Mouse (Mus musculus): Measurements from ENCODE around the gene Atg3. TPM values are rescaled to one million over a fixed set of nuclear protein-coding genes. Genes with fewer than 3 reads are reported as not detected.

Atg3 gene
- polyA plus RNA-seq, 1 experiment from 2014 or later, result 38.8 TPM

- ATAC-seq (ENCODE audit: low FRiP score, low TSS enrichment) (no peak), DNase-seq (ENCODE audit: low spot score) (no peak)
- Histone ChIP-seq H3K4me2 (replicated peaks; ENCODE audit: low read depth) (no peak overlapping the region), H3K9ac (ENCODE audit: low read length) (no peak overlapping the region), H3K27ac (replicated peaks) (no peak overlapping the region), H3K9me3 (ENCODE audit: control insufficient read depth, low read length) (no peaks in the 10 kb centered on the region), H3K36me3 (ENCODE audit: control insufficient read depth, insufficient read depth, low read length) (0 out of 2 replicates have a peak, but pooled peaks cover 2% of the 10 kb centered on the region), H3K4me3 (ENCODE audit: low read depth, low read length) (no peak overlapping the region), H3K4me1 (replicated peaks; ENCODE audit: control insufficient read depth, insufficient read depth) (no peaks in the 10 kb centered on the region), H3K27me3 (ENCODE audit: control insufficient read depth, insufficient read depth, low read length) (no peaks in the 10 kb centered on the region)
- TF ChIP-seq CTCF (IDR thresholded peaks at IDR 0.05; ENCODE audit: low read depth) (peak; percentile 71), EP300 (optimal IDR thresholded peaks at IDR 0.05) (no peak)
- 70% methylated on average over 5 of the region's 5 CpGs for WGBS
These were observed 36.0 kb upstream of the Atg3 start for GRCm38 (mm10) chr16:45122571-45122970.

DNA sequence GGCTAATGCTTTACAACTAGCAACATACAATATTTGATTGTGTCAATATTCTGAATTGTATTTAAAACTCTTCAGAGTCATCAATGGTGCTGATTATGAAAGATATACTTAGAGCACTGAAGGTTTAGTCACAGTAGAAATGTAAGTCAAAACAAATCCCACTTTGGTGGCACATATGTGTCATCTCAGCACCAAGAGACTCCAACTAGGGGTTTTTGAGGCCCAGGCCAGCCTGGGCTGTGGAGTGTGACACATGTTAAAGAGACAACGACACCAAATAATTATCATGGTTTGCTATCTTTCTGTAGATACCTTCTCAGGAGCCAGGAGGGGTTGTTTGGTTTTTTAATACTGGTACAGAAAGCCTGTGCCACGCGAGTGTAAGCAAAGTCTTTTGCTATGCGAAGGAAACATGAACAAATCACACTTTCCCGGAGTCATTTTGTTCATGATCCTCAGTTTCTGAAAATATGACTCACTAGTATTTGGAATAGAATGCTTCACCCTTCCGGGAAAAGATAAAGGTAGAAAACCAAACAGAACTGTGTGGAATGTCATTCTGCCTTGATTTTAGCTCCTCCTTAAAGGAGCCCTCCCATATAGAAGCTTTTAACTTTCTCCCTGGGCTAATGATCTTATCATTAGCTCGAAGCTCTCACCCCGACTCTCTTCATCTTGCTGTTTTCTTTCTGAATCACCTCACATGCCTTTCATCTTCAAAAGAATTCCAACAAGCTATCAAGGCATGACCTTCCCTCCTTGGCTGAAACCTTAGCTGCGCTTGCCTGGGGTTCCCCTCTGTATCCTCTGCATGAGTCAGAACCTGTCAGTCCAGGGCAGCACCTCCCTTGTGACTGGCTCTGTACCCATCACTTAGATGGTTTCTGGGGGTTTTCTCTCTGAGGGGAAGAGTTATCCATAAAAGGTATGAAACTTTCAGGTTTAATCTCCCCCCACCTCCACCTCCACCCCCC, 34.1 kb upstream of the Atg3 start:
- no peak for TF ChIP-seq CTCF (IDR thresholded peaks at IDR 0.05; ENCODE audit: low read depth)
- TF ChIP-seq EP300 (optimal IDR thresholded peaks at IDR 0.05), result no peak
- no peak overlapping the region for H3K4me2 ChIP-seq (replicated peaks; ENCODE audit: low read depth)
- peak; percentile 90 for ATAC-seq (ENCODE audit: low FRiP score, low TSS enrichment)
- H3K27ac ChIP-seq (replicated peaks), result no peak overlapping the region; the same call in 1 of the 2 replicates
- no peak overlapping the region for H3K4me3 ChIP-seq (ENCODE audit: low read depth, low read length)
- no peaks in the 10 kb centered on the region for H3K36me3 ChIP-seq (ENCODE audit: control insufficient read depth, insufficient read depth, low read length)
- no peaks in the 10 kb centered on the region for H3K9me3 ChIP-seq (ENCODE audit: control insufficient read depth, low read length)
- no peaks in the 10 kb centered on the region for H3K4me1 ChIP-seq (replicated peaks; ENCODE audit: control insufficient read depth, insufficient read depth)
- no peaks in the 10 kb centered on the region for H3K27me3 ChIP-seq (ENCODE audit: control insufficient read depth, insufficient read depth, low read length)
- WGBS, result 39% methylated on average over 9 of the region's 9 CpGs
- peak; percentile 22 for DNase-seq (ENCODE audit: low spot score)
- H3K9ac ChIP-seq (ENCODE audit: low read length), result no peak overlapping the region

DNA sequence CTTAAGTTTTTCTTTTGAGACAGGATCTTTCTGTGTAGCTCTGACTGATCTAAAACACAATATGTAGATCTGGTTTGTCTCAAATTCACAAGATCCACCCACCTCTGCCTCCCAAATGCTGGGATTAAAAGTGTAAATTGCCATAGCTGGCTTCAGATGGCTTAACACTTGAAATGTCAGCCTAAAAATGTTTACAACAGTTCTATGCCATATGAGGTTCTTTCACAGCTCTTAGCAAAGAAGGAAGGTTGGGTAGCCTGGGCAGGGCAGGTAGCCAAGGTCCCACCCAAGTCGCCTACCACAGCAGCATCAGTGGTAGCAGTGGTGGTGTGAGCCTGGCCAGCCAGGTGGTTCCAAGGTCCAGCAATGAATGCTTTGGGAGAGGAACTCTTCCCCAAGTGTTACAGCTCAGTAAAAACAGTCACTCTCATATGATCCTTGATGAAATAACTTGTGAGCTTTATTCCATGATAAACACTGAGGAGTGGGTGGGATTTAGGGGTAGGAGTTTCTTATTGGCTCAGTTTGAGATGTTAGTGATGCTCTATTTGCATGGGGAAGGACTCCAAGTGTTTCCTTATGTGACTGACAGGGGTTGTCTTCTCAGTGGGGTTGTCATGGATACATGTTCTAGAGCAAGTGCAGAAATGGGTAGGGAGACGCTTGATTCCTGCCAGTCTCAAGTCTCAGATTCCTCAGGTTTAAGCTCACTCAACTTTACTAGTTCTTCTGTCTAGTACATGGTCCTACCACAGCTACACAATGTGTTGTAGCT, 30.5 kb upstream of the Atg3 start:
- no peaks in the 10 kb centered on the region for H3K36me3 ChIP-seq (ENCODE audit: control insufficient read depth, insufficient read depth, low read length)
- H3K4me2 ChIP-seq (replicated peaks; ENCODE audit: low read depth), result no peak overlapping the region
- no peaks in the 10 kb centered on the region for H3K9me3 ChIP-seq (ENCODE audit: control insufficient read depth, low read length)
- 87% methylated on average over 2 of the region's 2 CpGs for WGBS
- no peak overlapping the region for H3K4me3 ChIP-seq (ENCODE audit: low read depth, low read length)
- H3K4me1 ChIP-seq (replicated peaks; ENCODE audit: control insufficient read depth, insufficient read depth), result no peaks in the 10 kb centered on the region
- H3K27me3 ChIP-seq (ENCODE audit: control insufficient read depth, insufficient read depth, low read length), result no peaks in the 10 kb centered on the region
- no peak for ATAC-seq (ENCODE audit: low FRiP score, low TSS enrichment)
- DNase-seq (ENCODE audit: low spot score), result no peak
- H3K9ac ChIP-seq (ENCODE audit: low read length), result no peak overlapping the region
- no peak for TF ChIP-seq CTCF (IDR thresholded peaks at IDR 0.05; ENCODE audit: low read depth)
- no peak for TF ChIP-seq EP300 (optimal IDR thresholded peaks at IDR 0.05)
- H3K27ac ChIP-seq (replicated peaks), result no peak overlapping the region

GRCm38 (mm10) chr16:45141711-45142110, 16.9 kb upstream of the Atg3 start:
- Histone ChIP-seq H3K4me2 (replicated peaks; ENCODE audit: low read depth) (no peak overlapping the region), H3K4me3 (ENCODE audit: low read depth, low read length) (no peak overlapping the region), H3K9me3 (ENCODE audit: control insufficient read depth, low read length) (no peaks in the 10 kb centered on the region), H3K4me1 (replicated peaks; ENCODE audit: control insufficient read depth, insufficient read depth) (no peaks in the 10 kb centered on the region), H3K27ac (replicated peaks) (no peak overlapping the region), H3K9ac (ENCODE audit: low read length) (no peak overlapping the region), H3K36me3 (ENCODE audit: control insufficient read depth, insufficient read depth, low read length) (peaks cover 18% of the 10 kb centered on the region), H3K27me3 (ENCODE audit: control insufficient read depth, insufficient read depth, low read length) (no peaks in the 10 kb centered on the region)
- ATAC-seq (ENCODE audit: low FRiP score, low TSS enrichment) (no peak), DNase-seq (ENCODE audit: low spot score) (no peak)
- TF ChIP-seq EP300 (optimal IDR thresholded peaks at IDR 0.05) (no peak), CTCF (IDR thresholded peaks at IDR 0.05; ENCODE audit: low read depth) (peak; percentile 51)
- WGBS, result 92% methylated on average over 5 of the region's 5 CpGs

- TF ChIP-seq CTCF (IDR thresholded peaks at IDR 0.05; ENCODE audit: low read depth) (peak; percentile 60), EP300 (optimal IDR thresholded peaks at IDR 0.05) (no peak)
- H3K9ac ChIP-seq (ENCODE audit: low read length), result no peak overlapping the region
- no peak overlapping the region for H3K4me3 ChIP-seq (ENCODE audit: low read depth, low read length)
- whole genome bisulfite sequencing, result 84% methylated on average over 5 of the region's 5 CpGs
- DNase-seq (ENCODE audit: low spot score) (no peak), ATAC-seq (ENCODE audit: low FRiP score, low TSS enrichment) (no peak)
- no peak overlapping the region for H3K27ac ChIP-seq (replicated peaks)
- H3K36me3 ChIP-seq (ENCODE audit: control insufficient read depth, insufficient read depth, low read length), result peaks cover 19% of the 10 kb centered on the region
- no peaks in the 10 kb centered on the region for H3K4me1 ChIP-seq (replicated peaks; ENCODE audit: control insufficient read depth, insufficient read depth)
- no peaks in the 10 kb centered on the region for H3K9me3 ChIP-seq (ENCODE audit: control insufficient read depth, low read length)
- H3K4me2 ChIP-seq (replicated peaks; ENCODE audit: low read depth), result no peak overlapping the region
- H3K27me3 ChIP-seq (ENCODE audit: control insufficient read depth, insufficient read depth, low read length), result no peaks in the 10 kb centered on the region
These were observed 16.0 kb upstream of the Atg3 start for GRCm38 (mm10) chr16:45142565-45142964.

Data from stomach, postnatal 0 days (tissue).